Mouse (Mus musculus): ENCODE data around the gene Vps11. TPM values are rescaled to one million over a fixed set of nuclear protein-coding genes. Genes with fewer than 3 reads are reported as not detected.
"Not testable (repeated sequence)": the region's sequence is repeated elsewhere in the genome, so short reads cannot be mapped to it uniquely, and the experiment has no call there.

Vps11 gene
- total RNA-seq, 2 experiments from 2014 or later, result 14.3 to 14.8 TPM

DNA sequence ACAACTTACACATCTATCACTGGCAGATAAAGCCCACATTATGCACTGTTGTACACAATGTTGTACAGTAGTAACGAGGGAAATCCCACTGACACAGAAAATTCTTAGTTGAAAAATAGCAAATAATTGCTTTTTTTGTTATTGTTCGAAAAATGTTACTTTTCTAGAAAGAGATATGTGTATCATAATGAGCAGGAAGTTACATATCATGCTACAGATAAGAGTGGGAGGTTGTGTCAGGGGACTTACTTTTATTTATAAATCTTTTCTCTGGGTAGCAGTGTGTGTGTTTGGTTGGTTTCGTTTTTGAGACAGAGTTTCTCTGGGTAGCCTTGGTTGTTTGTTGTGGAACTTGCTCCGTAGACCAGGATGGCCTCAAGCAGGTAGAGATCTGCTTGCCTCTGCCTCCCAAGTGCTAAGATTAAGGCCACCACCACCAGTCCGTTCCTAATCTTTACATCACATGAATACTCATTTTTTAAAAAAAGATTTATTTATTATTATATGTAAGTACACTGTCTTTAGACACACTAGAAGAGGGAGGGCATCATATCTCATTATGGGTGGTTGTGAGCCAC, 16.8 kb upstream of the Vps11 start:
- no peak for DNase-seq (ENCODE audit: low spot score)
- intact Hi-C loops (cut with DNase I), result no loop called here

DNA sequence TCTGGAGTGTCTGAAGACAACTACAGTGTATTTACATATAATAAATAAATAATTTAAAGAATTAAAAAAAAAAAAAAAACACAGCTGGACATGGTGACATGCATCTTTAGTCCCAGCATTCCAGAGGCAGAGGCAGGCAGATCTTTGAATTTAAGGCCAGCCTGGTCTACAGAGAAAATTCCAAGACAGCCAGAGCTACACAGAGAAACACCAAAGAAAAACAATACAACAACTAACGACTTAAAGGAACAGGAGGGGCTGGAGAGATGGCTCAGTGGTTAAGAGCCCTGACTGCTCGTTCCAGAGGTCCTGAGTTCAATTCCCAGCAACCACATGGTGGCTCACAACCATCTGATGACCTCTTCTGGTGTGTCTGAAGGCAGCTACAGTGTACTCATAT, 15.9 kb upstream of the Vps11 start:
- intact Hi-C loops (cut with DNase I); DNase-seq (ENCODE audit: low spot score): not testable (repeated sequence)

DNA sequence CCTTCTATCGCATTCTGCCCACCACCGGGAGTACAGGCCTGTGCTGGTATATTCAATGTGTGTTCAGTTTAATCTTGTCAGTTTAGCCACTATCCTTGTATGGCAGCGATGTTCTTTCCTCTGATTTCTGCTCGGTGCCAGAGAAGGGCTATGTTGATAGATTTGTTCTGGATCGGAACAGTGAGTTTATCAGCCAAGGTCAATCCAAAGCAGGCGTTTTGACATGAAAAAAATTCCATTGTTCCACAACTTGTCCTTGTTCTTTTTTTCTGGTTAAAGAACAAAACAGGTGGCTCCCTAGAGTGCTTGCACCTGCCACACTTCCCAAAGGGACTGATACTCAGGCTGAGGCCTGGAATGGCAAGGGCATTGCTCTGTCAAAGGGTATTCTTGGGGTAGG, 14.7 kb upstream of the Vps11 start:
- intact Hi-C loops (cut with DNase I), result no loop called here
- DNase-seq (ENCODE audit: low spot score), result no peak

- intact Hi-C loops (cut with DNase I), result no loop called here
Observed at GRCm38 (mm10) chr9:44373386-44373785, 11.9 kb upstream of the Vps11 start.

GRCm38 (mm10) chr9:44364480-44364879, 3.0 kb upstream of the Vps11 start:
- no peak for DNase-seq (ENCODE audit: low spot score)
- intact Hi-C loops (cut with DNase I), result no loop called here

More at GRCm38 (mm10) chr9:44373386-44373785, 11.9 kb upstream of the Vps11 start:
- DNase-seq (ENCODE audit: low spot score), result no peak

DNA sequence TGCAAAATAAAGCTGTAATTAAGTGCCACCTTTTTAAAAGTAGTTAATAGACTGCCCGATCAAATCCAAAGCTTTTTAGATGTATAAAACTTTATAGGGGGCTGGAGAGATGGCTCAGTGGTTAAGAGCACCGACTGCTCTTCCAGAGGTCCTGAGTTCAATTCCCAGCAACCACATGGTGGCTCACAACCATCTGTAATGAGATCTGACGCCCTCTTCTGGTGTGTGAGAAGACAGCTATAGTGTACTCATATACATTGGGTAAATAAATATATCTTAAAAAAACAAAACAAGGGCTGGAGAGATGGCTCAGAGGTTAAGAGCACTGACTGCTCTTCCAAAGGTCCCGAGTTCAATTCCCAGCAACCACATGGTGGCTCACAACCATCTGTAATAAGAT, 461 bp upstream of the Vps11 start:
- DNase-seq (ENCODE audit: low spot score); intact Hi-C loops (cut with DNase I): not testable (repeated sequence)

DNA sequence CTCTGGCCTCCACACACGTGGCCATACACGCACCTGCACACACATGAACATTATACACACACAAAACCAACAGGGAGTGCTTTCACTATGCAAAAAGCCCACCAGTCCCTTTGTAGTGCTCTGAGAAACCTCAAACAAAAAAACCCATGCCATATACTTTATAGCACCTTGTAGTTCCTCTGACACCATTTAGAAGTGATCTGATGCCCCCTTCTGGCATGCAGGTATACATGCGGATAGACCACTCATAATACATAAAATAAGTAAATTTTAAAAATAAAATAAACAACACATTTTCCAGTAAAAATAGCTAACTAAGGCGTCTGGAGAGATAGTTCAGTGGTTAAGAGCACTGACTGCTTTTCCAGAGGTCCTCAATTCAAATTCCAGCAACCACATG, 4.3 kb downstream of the Vps11 start:
- intact Hi-C loops (cut with DNase I), result loop anchor here (5.0 kb wide), 1 partner anchor 110 kb away; no protein-coding TSS in a partner anchor
- DNase-seq (ENCODE audit: low spot score), result no peak

DNA sequence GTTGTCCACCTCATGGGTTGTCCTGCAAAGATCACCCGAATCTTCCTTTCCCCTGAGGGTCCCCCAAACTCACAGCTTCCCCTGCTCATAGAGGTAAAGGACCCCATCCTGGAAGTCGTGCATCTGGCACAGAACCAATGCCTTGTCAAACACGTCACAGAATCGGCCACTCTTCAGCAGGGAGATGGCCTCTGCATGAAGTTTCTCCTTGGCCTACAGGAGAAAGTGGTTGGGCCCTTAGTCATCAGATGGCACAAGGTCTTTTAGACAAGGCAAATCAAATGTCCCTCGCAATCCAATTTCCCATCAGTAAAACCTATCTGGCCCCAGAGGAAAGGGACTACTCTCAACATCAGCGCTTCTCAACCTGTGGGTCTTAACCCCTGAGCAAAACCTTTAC, 8.3 kb downstream of the Vps11 start:
- DNase-seq (ENCODE audit: low spot score), result no peak
- intact Hi-C loops (cut with DNase I), result no loop called here

- intact Hi-C loops (cut with DNase I), result no loop called here
- DNase-seq (ENCODE audit: low spot score), result no peak
Observed at GRCm38 (mm10) chr9:44352337-44352736, 9.1 kb downstream of the Vps11 start.

DNA sequence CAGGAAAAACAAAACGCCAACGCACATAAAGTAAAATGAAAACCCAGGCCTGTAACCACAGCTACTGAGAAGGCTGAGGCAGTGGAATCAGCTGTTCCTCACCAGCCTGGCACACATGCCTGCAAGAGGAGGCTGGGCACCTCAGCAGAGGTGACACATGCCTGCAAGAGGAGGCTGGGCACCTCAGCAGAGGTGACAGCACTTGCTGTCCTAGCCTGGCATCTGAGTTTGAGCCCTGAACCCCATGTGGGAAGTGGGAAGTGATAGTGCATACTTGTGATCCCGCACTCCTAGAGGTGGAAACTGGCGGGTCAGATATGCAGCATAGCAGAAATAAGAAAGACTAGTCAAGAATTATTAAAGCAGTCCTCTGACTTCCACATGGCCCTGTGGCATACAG, 10.1 kb downstream of the Vps11 start:
- DNase-seq (ENCODE audit: low spot score), result no peak
- intact Hi-C loops (cut with DNase I), result no loop called here

DNA sequence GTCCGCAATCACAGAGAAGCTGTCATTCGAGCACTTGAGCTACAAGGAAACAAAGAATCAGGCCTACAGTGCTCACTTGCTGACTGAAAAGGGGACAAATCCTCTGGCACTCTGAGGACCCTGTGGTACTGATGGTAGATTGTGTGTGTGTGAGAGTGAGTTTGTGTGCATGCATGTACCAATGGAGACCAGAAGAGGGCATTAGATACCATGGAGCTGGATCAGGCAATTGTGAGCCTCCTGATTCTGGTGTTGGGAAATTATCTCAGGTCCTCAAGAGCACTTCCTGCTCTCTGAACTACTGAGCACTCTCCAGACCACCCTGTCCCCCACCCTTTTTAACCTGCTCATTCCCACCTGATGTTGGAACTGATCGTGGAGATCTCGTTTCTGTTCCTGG, 12.9 kb downstream of the Vps11 start:
- intact Hi-C loops (cut with DNase I), result no loop called here
- no peak for DNase-seq (ENCODE audit: low spot score)

- DNase-seq (ENCODE audit: low spot score), result no peak
- intact Hi-C loops (cut with DNase I), result no loop called here
Observed at GRCm38 (mm10) chr9:44347621-44348020, 13.8 kb downstream of the Vps11 start.

- intact Hi-C loops (cut with DNase I), result no loop called here
- no peak for DNase-seq (ENCODE audit: low spot score)
Observed at GRCm38 (mm10) chr9:44347166-44347565, 14.3 kb downstream of the Vps11 start.

DNA sequence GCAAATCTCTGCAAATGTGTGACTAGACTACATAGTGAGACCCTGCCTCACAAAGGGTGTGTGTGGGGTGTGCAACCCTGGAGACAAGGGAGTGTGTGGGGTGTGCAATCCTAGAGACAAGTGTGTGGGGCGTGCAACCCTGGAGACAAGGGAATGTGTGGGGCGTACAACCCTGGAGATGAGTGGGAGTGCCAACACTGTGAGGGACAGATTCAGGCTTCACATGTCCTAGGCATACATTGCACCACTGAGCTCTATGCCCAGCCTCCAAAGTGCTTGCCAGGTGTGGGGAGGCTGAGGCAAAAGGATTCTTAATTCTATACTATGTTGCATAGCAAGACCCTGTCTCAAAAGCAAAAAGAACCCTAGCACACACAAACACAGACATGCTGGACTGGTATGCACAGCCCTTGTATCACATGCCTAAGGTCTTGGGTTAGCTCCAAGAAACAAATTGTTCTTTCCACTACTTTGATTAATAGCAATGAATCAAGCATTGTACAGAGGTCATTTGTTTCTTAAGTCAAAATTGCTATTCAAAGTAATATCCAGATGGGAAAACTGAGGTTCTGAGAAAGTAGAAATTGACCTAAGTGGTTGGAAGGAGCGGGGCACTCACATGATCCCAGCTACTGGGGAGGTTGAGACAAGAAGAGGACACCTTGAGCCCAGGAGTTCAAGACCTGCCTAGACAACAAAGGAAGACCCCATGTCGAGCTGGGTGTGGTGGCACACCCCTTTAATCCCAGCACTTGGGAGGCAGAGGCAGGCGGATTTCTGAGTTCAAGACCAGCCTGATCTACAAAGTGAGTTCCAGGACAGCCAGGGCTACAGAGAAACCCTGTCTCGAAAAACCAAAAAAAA, 15.7 kb downstream of the Vps11 start:
- intact Hi-C loops (cut with DNase I), result no loop called here
- DNase-seq (ENCODE audit: low spot score), result no peak

- intact Hi-C loops (cut with DNase I), result no loop called here
- peak; percentile 83 for DNase-seq (ENCODE audit: low spot score)
Observed at GRCm38 (mm10) chr9:44343781-44344421, 17.6 kb downstream of the Vps11 start, which contains the start of gene Hmbs. Gene Hmbs, minus strand, starts transcription at chr9:44344228.

DNA sequence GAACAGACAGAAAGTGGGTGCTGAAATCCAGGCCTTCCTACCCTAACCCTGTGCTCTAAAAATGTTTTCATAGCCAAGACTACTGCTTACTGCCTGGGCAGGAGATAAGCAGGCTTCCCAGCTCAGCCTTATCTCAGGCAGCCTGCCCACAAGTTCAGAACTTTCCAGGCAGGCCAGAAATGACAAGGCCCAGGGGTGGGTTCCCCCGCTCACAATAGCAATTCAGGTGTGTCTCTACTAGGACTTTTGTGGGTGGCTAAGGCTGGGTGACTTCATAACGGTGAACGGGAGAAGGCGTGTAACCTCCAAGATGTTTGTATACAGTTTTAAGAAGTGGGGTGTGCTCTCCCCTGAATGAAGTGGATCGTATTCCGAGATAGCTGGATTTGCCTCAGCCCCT, 18.2 kb downstream of the Vps11 start:
- DNase-seq (ENCODE audit: low spot score), result no peak
- intact Hi-C loops (cut with DNase I), result no loop called here

DNA sequence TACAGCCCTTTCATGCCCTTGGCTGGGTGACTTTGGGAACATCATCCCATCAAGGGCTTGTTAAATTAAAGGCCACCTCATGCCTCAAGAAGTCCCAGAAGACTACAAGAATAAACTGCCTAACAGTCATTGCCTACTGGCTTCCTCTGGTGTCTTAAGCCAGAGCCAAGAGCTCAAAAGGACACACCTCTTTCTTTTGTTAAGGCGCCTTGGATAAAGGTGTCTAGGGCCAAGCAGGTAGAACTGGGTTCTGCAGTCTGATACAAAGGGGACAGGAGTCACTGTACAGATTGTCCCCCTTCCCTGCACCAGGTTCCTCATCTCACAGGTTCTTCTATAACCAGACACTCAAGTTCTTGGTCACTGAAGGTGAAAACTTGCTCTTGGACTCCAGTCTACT, 18.9 kb downstream of the Vps11 start:
- no peak for DNase-seq (ENCODE audit: low spot score)
- intact Hi-C loops (cut with DNase I), result no loop called here

DNA sequence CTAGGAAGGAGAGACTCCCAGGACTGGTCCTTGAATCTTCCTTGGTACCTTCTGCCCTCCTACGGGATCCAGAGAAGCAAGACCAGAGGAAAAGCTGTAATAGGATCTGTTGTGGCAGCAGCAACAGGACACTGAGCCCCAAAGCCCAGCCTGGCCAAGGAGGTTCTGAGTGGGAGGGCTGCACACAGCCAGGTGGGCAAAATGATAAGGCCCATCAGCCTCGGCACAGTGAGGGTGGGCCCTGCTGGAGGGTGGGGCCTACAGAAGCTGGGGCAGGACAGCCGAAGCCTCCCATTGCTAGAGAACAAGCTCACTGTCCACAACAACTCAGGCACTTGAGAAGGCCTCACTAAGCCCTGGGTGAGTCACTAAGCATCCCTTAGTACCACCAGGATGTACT, 19.3 kb downstream of the Vps11 start:
- no peak for DNase-seq (ENCODE audit: low spot score)
- intact Hi-C loops (cut with DNase I), result no loop called here

DNA sequence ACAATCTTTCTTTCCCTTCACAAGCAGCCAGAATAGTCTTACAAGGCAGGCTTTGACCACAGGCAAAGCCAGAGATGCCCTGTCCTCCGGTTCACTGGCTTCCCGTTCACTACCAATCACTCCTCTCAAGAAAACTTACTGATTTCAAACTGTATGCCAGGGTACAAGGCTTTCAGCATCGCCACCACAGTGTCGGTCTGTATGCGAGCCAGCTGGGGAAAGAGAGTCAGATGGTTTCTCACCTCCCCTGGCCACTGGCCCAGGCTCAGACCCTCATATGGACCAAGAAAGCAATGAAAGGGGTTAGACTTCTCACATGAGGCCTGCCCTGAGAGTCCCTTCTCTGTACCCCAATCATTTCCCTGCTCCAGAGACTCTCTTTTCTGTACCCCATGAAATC, 20.0 kb downstream of the Vps11 start:
- DNase-seq (ENCODE audit: low spot score), result no peak
- intact Hi-C loops (cut with DNase I), result no loop called here

- intact Hi-C loops (cut with DNase I), result loop anchor here (5.0 kb wide), 1 partner anchor 46 kb away; no protein-coding TSS in a partner anchor
- DNase-seq (ENCODE audit: low spot score), result no peak
Observed at GRCm38 (mm10) chr9:44338574-44338973, 22.9 kb downstream of the Vps11 start.

Data from heart, postnatal 25 days (tissue).